Comparison of ENCODE assay signal across 27 mouse cellular contexts in the genomic region with DNA sequence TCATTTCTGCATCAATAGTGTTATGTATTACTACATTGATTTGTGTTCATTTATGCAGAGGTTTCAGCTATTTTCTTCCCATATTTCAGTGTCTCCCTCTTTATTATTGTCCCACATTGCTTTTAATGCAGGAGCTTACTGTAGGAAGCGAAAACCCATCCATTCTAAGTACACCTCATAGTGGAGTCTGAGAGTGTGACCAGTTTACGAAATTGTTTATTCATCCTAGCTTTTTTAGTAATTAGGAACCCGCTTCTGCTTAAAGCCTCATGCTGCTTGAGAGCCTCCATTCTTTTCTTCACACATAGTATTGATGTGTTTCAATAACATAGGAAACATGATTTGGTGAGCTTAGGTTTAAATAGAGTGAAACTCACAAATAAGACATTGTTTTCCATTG. TPM values are rescaled to one million over a fixed set of nuclear protein-coding genes. Genes with fewer than 3 reads are reported as not detected.
DNase-seq lines count a peak whose midpoint lies in the region; ATAC-seq and TF ChIP-seq lines count a peak whose summit lies in the region.
"Had no signal": no experiment of that assay in that cellular context is flagged by ENCODE, and none has a peak within 500 bp of the region (broad histone marks: within the 10 kb centered on the region; RNA-seq: fewer than 3 reads in every experiment).

No protein-coding gene starts in this region.

- peak overlapping the region; percentile 66 for H3K4me2 ChIP-seq in forebrain, postnatal 0 days (ENCODE audit: low read depth)
- H3K4me2 ChIP-seq: embryonic facial prominence, embryonic 12.5 days; hindbrain, embryonic 14.5 days; limb, embryonic 12.5 days; liver, embryonic 13.5 days; lung, embryonic 15.5 days; neural tube, embryonic 13.5 days had no signal

- H3K36me3 ChIP-seq in forebrain, embryonic 10.5 days (replicated peaks): 0 out of 2 replicates have a peak, but pooled peaks cover 12% of the 10 kb centered on the region
- H3K36me3 ChIP-seq in forebrain, postnatal 0 days (ENCODE audit: insufficient read depth): peaks cover 15% of the 10 kb centered on the region
- H3K36me3 ChIP-seq in heart, adult 2 months (ENCODE audit: control insufficient read depth, insufficient read depth, low read length): no peaks in the 10 kb centered on the region
- H3K36me3 ChIP-seq: embryonic facial prominence, embryonic 12.5 days; G1E; limb, embryonic 12.5 days; liver, embryonic 13.5 days; lung, embryonic 15.5 days; midbrain, embryonic 10.5 days; neural tube, embryonic 13.5 days had no signal

- no peaks in the 10 kb centered on the region for H3K9me3 ChIP-seq in forebrain, embryonic 10.5 days
- no peaks in the 10 kb centered on the region for H3K9me3 ChIP-seq in forebrain, postnatal 0 days (ENCODE audit: low read length)
- H3K9me3 ChIP-seq: embryonic facial prominence, embryonic 12.5 days; limb, embryonic 12.5 days; liver, embryonic 13.5 days; lung, embryonic 15.5 days; midbrain, embryonic 10.5 days; neural tube, embryonic 13.5 days had no signal

- TF ChIP-seq CTCF in layer of hippocampus, adult 2 months (conservative IDR thresholded peaks at IDR 0.05): no peak
- no peak for TF ChIP-seq CTCF in brain, embryonic 14.5 days (IDR thresholded peaks at IDR 0.05; ENCODE audit: borderline replicate concordance, extremely low read depth, insufficient read depth, insufficient read length)
- no peak for TF ChIP-seq CTCF in forebrain, postnatal 0 days (IDR thresholded peaks at IDR 0.05; ENCODE audit: low read depth)
- no peak for TF ChIP-seq CTCF in heart, adult 2 months (IDR thresholded peaks at IDR 0.05)

- H3K27ac ChIP-seq in layer of hippocampus, adult 2 months: peak overlapping the region; percentile 100
- peak overlapping the region; percentile 96 for H3K27ac ChIP-seq in forebrain, embryonic 10.5 days
- H3K27ac ChIP-seq in forebrain, postnatal 0 days (ENCODE audit: low read depth, low read length): peak overlapping the region; percentile 91
- H3K27ac ChIP-seq in heart, adult 2 months: no peak overlapping the region
- H3K27ac ChIP-seq: embryonic facial prominence, embryonic 12.5 days; hindbrain, embryonic 14.5 days; limb, embryonic 12.5 days; liver, embryonic 13.5 days; lung, embryonic 15.5 days; macrophage; midbrain, embryonic 10.5 days; neural tube, embryonic 13.5 days had no signal

- H3K4me1 ChIP-seq in forebrain, embryonic 10.5 days: peaks cover 15% of the 10 kb centered on the region
- peaks cover 6% of the 10 kb centered on the region; the same call in 1 of the 2 replicates for H3K4me1 ChIP-seq in forebrain, postnatal 0 days (ENCODE audit: insufficient read depth)
- no peaks in the 10 kb centered on the region for H3K4me1 ChIP-seq in heart, adult 2 months (ENCODE audit: control insufficient read depth, insufficient read depth, low read length)
- H3K4me1 ChIP-seq: embryonic facial prominence, embryonic 12.5 days; liver, embryonic 13.5 days had no signal

- 2% methylated on average over 3 of the region's 3 CpGs for WGBS in forebrain, embryonic 10.5 days
- WGBS in forebrain, postnatal 0 days: 2% methylated on average over 3 of the region's 3 CpGs
- WGBS in heart, adult 2 months: 16% methylated on average over 3 of the region's 3 CpGs

- H3K79me2 ChIP-seq in heart, adult 2 months (replicated peaks; ENCODE audit: control insufficient read depth, insufficient read depth, low read length): no peaks in the 10 kb centered on the region

- TF ChIP-seq EP300 in heart, adult 2 months (IDR thresholded peaks at IDR 0.05; ENCODE audit: insufficient read depth, low read depth, low read length): no peak

- no peak for TF ChIP-seq POLR2A in brain, embryonic 14.5 days (IDR thresholded peaks at IDR 0.05; ENCODE audit: borderline replicate concordance, extremely low read depth, insufficient read depth, insufficient read length, poor library complexity, severe bottlenecking)
- no peak for TF ChIP-seq POLR2A in heart, adult 2 months (IDR thresholded peaks at IDR 0.05; ENCODE audit: insufficient read depth, low read depth, low read length)

- H3K4me3 ChIP-seq in layer of hippocampus, adult 2 months: peak overlapping the region; percentile 89
- peak overlapping the region; percentile 81 for H3K4me3 ChIP-seq in forebrain, embryonic 10.5 days
- H3K4me3 ChIP-seq in forebrain, postnatal 0 days (ENCODE audit: low read depth, low read length): peak overlapping the region; percentile 54
- no peak overlapping the region for H3K4me3 ChIP-seq in heart, adult 2 months
- H3K4me3 ChIP-seq: embryonic facial prominence, embryonic 12.5 days; limb, embryonic 12.5 days; liver, embryonic 13.5 days; lung, embryonic 15.5 days; midbrain, embryonic 10.5 days; neural tube, embryonic 13.5 days had no signal

- no peak for ATAC-seq in forebrain, postnatal 0 days

- H3K9ac ChIP-seq in forebrain, postnatal 0 days: peak overlapping the region; percentile 82
- no peak overlapping the region for H3K9ac ChIP-seq in heart, adult 2 months (ENCODE audit: low read depth, low read length)
- H3K9ac ChIP-seq: embryonic facial prominence, embryonic 12.5 days; hindbrain, embryonic 14.5 days; limb, embryonic 12.5 days; liver, embryonic 13.5 days; lung, embryonic 15.5 days; neural tube, embryonic 13.5 days had no signal

- intact Hi-C loops in heart, adult 2 months (cut with DNase I): no loop called here

- DNase-seq in layer of hippocampus, adult 2 months (ENCODE audit: low spot score in 2 of 2): no peak
- DNase-seq in layer of hippocampus, adult 18-20 months (ENCODE audit: low spot score in 2 of 2): no peak
- DNase-seq in brain, embryonic 14.5 days (ENCODE audit: low read depth): peak; percentile 81
- no peak for DNase-seq in forebrain, embryonic 10.5 days (ENCODE audit: extremely low spot score, low spot score)
- DNase-seq in forebrain, postnatal 0 days: peak; percentile 70
- DNase-seq in kidney, postnatal 25 days: no peak
- DNase-seq in heart, adult 2 months: no peak
- DNase-seq: adrenal gland, postnatal 14 days; cerebellum, adult 11 months; gastrocnemius, postnatal 25 days; kidney, adult 11 months; kidney, postnatal 10 days; layer of hippocampus, adult 9-11 months; liver, embryonic 13.5 days; right cerebral cortex, postnatal 14 days; spleen, adult 18-20 months; thymus, postnatal 36 days had no signal

- H3K27me3 ChIP-seq in forebrain, embryonic 10.5 days (ENCODE audit: poor library complexity, severe bottlenecking): peaks cover 100% of the 10 kb centered on the region
- no peaks in the 10 kb centered on the region for H3K27me3 ChIP-seq in forebrain, postnatal 0 days (ENCODE audit: insufficient read depth, low read length)
- peaks cover 8% of the 10 kb centered on the region for H3K27me3 ChIP-seq in heart, adult 2 months (ENCODE audit: control insufficient read depth, insufficient read depth, low read length)

RNA-seq across cellular contexts. Expression of gene Gm43517, which starts 8.7 kb away (rescaled TPM):
- 10 to 100 TPM; 11.7 to 12.8 TPM for total RNA-seq in layer of hippocampus, adult 2 months (2021)
- 1 to 10 TPM; 8.6 to 8.9 TPM for total RNA-seq in layer of hippocampus, adult 18-20 months (2021)
- polyA plus RNA-seq in brain, embryonic 14.5 days (2012; rRNA removed): 1.5 and 4.7 TPM in 2 replicates
- 1.2 TPM in 2 replicates for polyA plus RNA-seq in forebrain, embryonic 10.5 days (2016; fragmentation: Nextera tagmentation; extraction: Ambion mirVana)
- 16.1 and 16.8 TPM in 2 replicates for total RNA-seq in forebrain, postnatal 0 days (2014; rRNA removed)
- polyA plus RNA-seq in forebrain, postnatal 0 days (2015; fragmentation: Nextera tagmentation; extraction: Ambion mirVana): 0.53 and 0.85 TPM in 2 replicates
- not detected for total RNA-seq in heart, adult 2 months (2021)
- polyA plus RNA-seq in heart, adult 2 months (2012; rRNA removed): not detected in 2 replicates
- total RNA-seq: adrenal gland, postnatal 14 days; gastrocnemius, postnatal 25 days had no signal
- polyA plus RNA-seq: G1E; heart, embryonic 16.5 days; hindbrain, embryonic 14.5 days; limb, embryonic 12.5 days; liver, embryonic 13.5 days; lung, embryonic 15.5 days; macrophage; midbrain, embryonic 10.5 days; neural tube, embryonic 13.5 days; stomach, embryonic 14.5 days had no signal

RNA-seq across cellular contexts. Expression of gene Foxg1, which starts 11.2 kb away (rescaled TPM):
- 100 to 1,000 TPM; 149 to 167 TPM for total RNA-seq in layer of hippocampus, adult 2 months (2021)
- total RNA-seq in layer of hippocampus, adult 18-20 months (2021): 100 to 1,000 TPM; 147 to 152 TPM
- 76.0 and 160 TPM in 2 replicates for polyA plus RNA-seq in brain, embryonic 14.5 days (2012; rRNA removed)
- polyA plus RNA-seq in forebrain, embryonic 10.5 days (2016; fragmentation: Nextera tagmentation; extraction: Ambion mirVana): 20.2 and 20.7 TPM in 2 replicates
- 76.5 and 79.4 TPM in 2 replicates for total RNA-seq in forebrain, postnatal 0 days (2014; rRNA removed)
- polyA plus RNA-seq in forebrain, postnatal 0 days (2015; fragmentation: Nextera tagmentation; extraction: Ambion mirVana): 50.8 and 53.4 TPM in 2 replicates
- total RNA-seq in heart, adult 2 months (2021): not detected
- 0.14 TPM in 1 of 2 replicates, not detected in the other for polyA plus RNA-seq in heart, adult 2 months (2012; rRNA removed)
- total RNA-seq: adrenal gland, postnatal 14 days; gastrocnemius, postnatal 25 days had no signal
- polyA plus RNA-seq: G1E; hindbrain, embryonic 14.5 days; limb, embryonic 12.5 days; macrophage; stomach, embryonic 14.5 days had no signal

Comparison
In these comparisons a context has a peak if more than half of its experiments do, and no peak if none do; other contexts are left out.
1. DNase-seq: peak in brain, embryonic 14.5 days (single experiment) and forebrain, postnatal 0 days (single experiment); none in layer of hippocampus, adult 2 months (0 of 2), layer of hippocampus, adult 18-20 months (0 of 2), forebrain, embryonic 10.5 days (single experiment), kidney, postnatal 25 days (0 of 2) and heart, adult 2 months (0 of 2).
2. RNA of gene Gm43517, which starts 8.7 kb away (total RNA-seq): 16.1 to 16.8 TPM in forebrain, postnatal 0 days, 11.7 to 12.8 TPM in layer of hippocampus, adult 2 months and 8.6 to 8.9 TPM in layer of hippocampus, adult 18-20 months; not detected in heart, adult 2 months; every median in the first group is over 4 times any median in the second.
3. RNA of gene Foxg1, which starts 11.2 kb away (total RNA-seq): 149 to 167 TPM in layer of hippocampus, adult 2 months, 147 to 152 TPM in layer of hippocampus, adult 18-20 months and 76.5 to 79.4 TPM in forebrain, postnatal 0 days; not detected in heart, adult 2 months; every median in the first group is over 10 times any median in the second.